Mouse (Mus musculus): ENCODE data around the gene Nt5e.

The Nt5e gene

DNA sequence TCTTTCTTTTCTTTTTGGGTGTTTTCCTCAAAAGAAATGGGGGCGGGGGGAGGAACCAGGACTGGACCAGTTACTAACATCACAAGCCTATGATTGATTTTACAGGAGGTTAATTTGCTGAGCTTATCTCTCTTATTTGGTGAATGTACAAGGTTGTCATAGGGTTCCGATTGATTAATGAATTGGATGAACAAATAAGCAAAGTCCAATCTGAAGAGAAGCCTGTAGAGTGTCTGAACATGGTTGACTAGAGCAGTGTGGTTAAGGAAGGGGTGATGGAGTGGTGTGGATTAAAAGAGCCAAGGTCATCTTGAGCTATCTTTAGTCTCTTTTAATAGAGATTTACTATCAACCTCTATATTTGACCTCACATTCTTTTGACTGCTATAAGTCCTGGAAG lies 17.4 kb downstream of the Nt5e start:
- DNase-seq (ENCODE audit: low spot score in 2 of 2): no peak

GRCm38 (mm10) chr9:88346857-88347256 lies 19.9 kb downstream of the Nt5e start:
- no peak for DNase-seq (ENCODE audit: low spot score in 2 of 2)

- DNase-seq (ENCODE audit: low spot score in 2 of 2): no peak
Measured at GRCm38 (mm10) chr9:88348623-88349022, 21.6 kb downstream of the Nt5e start.

DNA sequence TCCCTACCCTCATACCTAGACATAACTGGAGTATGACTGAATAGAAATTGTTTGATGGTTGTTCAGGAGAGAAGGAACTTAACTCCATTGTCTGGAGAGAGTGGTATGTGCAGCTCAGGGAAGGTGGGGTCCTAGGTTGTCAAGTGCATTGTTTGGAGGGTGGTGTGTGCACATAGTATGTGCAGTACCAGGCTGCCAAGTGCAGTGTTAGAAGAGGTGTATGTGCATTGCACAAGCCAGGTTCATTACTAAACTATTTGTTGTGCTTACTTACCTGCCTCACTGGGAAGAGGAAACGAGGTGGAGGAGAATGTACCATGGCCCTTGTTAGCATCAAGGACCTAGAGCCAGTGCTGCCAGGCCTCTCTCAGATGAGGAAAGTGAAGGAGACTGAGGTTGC lies 23.3 kb downstream of the Nt5e start:
- DNase-seq (ENCODE audit: low spot score in 2 of 2): no peak

GRCm38 (mm10) chr9:88351163-88351562 lies 24.2 kb downstream of the Nt5e start:
- no peak for DNase-seq (ENCODE audit: low spot score in 2 of 2)

GRCm38 (mm10) chr9:88352741-88353140 lies 25.7 kb downstream of the Nt5e start:
- no peak for DNase-seq (ENCODE audit: low spot score in 2 of 2)

- no peak for DNase-seq (ENCODE audit: low spot score in 2 of 2)
Measured at GRCm38 (mm10) chr9:88353459-88353858, 26.5 kb downstream of the Nt5e start.

GRCm38 (mm10) chr9:88357173-88357572 lies 30.2 kb downstream of the Nt5e start:
- no peak for DNase-seq (ENCODE audit: low spot score in 2 of 2)

DNA sequence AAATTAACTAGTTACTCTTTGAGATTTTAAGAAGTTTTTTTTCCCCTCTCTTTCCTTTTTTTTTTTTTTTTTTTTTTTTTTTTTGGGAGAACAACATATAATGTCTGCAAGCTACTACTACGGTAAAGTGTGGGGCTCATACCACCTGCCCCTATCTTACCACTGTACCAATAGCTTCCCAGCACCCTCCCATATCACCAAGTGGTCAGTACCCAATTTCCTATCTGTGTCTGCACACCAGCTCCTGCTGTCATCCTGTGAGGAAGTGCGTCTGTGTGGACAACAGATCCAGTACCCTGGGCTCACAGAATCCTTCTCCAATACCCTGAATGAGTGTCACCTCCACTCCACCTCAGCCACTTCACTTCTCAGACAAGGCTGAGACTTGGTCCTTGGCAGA lies 32.1 kb downstream of the Nt5e start:
- DNase-seq (ENCODE audit: low spot score in 2 of 2): no peak

- DNase-seq (ENCODE audit: low spot score in 2 of 2): no peak
Measured at GRCm38 (mm10) chr9:88361211-88361909, 34.4 kb downstream of the Nt5e start.

- DNase-seq (ENCODE audit: low spot score in 2 of 2): no peak
Measured at GRCm38 (mm10) chr9:88362055-88362850, 35.3 kb downstream of the Nt5e start.

DNA sequence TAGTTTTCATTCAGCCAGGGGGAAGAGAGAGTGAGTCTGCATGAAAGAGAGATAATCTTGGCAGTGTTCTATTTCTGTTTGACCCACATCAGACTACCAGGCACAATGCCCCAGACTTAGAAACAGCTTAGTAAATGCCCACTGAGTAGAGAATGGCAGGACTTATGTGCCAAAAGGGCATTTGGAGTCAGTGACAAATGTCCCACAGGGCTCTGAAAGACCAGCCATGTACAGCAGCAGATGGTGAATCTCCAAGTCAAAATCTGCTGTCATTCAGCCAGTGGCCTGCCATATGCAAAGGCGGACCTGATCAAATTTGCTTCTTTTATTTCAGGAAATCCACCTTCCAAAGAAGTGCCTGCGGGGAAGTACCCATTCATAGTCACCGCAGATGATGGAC lies 36.1 kb downstream of the Nt5e start:
- no peak for DNase-seq (ENCODE audit: low spot score in 2 of 2)

DNA sequence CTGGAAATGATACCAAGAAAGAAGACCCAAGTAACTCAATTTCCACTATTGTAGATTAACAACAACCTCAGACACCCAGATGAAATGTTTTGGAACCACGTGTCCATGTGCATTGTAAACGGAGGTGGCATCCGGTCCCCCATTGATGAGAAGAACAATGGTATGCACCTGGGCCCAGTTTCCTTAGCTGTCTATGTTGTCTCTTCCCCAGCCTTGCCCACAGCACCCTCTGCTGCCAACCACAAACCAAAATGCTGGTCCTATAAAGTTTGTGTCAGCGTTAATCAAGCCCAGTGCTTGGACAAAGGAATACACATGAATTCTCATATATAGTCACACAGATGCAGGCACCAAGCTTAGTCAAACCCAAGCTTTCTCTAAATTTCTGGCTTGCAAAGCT lies 39.3 kb downstream of the Nt5e start:
- DNase-seq (ENCODE audit: low spot score in 2 of 2): no peak

DNA sequence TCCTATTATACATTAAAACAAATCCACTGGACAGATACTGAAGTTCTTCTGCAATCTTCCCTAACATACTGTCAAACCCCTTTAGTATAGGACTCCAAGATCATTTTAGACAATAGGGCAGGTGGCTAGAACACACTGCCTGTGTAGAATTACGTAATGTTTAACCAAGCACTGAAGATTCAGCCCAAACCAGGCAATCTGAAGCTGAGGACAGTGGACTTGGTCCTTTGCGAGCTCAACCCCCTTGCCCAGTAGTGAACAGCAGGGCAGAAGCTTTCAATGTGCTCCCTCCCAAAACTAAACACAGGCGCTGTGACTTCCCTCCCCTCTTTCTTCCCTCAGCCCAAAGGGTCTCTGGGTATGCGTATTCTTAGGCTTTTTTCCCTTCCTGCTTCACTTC lies 39.8 kb downstream of the Nt5e start:
- no peak for DNase-seq (ENCODE audit: low spot score in 2 of 2)

GRCm38 (mm10) chr9:88367322-88367721 lies 40.3 kb downstream of the Nt5e start:
- DNase-seq (ENCODE audit: low spot score in 2 of 2): no peak

DNA sequence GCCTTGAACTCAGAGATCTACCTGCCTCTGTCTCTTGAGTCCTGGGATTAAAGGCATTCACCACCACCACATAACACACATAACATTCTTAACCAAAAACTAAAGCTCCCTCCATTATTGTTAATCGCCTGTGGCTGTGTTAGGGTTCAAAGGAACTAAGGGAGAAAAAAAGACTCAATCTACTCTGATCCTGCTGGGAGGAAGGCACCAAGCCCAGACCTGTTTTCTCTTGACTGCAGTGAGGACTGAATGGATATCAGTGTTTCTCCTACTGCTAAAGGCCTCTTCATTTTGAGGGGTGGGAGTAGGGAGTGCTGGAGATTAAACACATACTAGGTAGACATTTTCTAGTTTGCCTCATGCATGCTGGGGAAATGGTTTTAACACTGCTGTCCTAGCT lies 40.8 kb downstream of the Nt5e start:
- no peak for DNase-seq (ENCODE audit: low spot score in 2 of 2)

- DNase-seq (ENCODE audit: low spot score in 2 of 2): no peak
Measured at GRCm38 (mm10) chr9:88368476-88368875, 41.5 kb downstream of the Nt5e start.

GRCm38 (mm10) chr9:88369666-88370065 lies 42.7 kb downstream of the Nt5e start:
- DNase-seq (ENCODE audit: low spot score in 2 of 2): no peak

- DNase-seq (ENCODE audit: low spot score in 2 of 2): no peak
Measured at GRCm38 (mm10) chr9:88371201-88371600, 44.2 kb downstream of the Nt5e start.

DNA sequence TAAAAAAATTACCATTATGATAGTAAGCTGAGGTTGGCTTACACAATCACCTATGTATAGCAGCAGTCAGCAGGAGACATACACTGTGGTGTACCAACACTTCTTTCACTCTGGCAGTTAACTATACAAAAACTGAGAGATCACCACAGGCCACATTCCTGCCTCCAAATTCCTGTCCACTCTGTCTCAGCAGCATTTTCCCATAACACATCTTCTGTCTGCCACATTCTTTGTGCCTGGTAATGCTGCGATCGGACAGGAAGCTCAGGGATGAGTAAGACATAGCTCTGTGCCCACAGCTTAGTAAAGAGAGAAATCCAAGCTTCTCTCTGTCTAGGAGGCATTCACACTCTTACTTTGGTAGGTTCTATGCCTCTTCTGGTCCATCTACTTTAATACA lies 46.0 kb downstream of the Nt5e start:
- DNase-seq (ENCODE audit: low spot score in 2 of 2): no peak

- DNase-seq (ENCODE audit: low spot score in 2 of 2): no peak
Measured at GRCm38 (mm10) chr9:88377483-88377882, 50.5 kb downstream of the Nt5e start.

GRCm38 (mm10) chr9:88379057-88379456 lies 52.1 kb downstream of the Nt5e start:
- DNase-seq (ENCODE audit: low spot score in 2 of 2): no peak

GRCm38 (mm10) chr9:88380076-88380475 lies 53.1 kb downstream of the Nt5e start:
- DNase-seq (ENCODE audit: low spot score in 2 of 2): no peak

All from right cerebral cortex, postnatal 36 days (tissue).